Mouse (Mus musculus) neural tube, embryonic 12.5 days (tissue): ENCODE measurements around the gene Trim50. TPM values are rescaled to one million over a fixed set of nuclear protein-coding genes. Genes with fewer than 3 reads are reported as not detected.
A peak's percentile ranks its signal among the peaks of the same experiment; 100 is the strongest.

Experiments
- ATAC-seq: fragments of 200-750 bp; cut with Nextera tagmentation; 2 replicates; pipeline ENCODE4 v1.8.0; 2017; ENCODE audit warnings: low read depth, mild to moderate bottlenecking, moderate TSS enrichment, moderate library complexity; ENCODE audit not compliant: low FRiP score
- H3K27ac ChIP-seq: fragments of 300-500 bp; sonication (generic); 2 replicates; pipeline ENCODE4 v1.5.1; 2016
- H3K27me3 ChIP-seq: fragments of 300-500 bp; sonication (generic); replicated peaks from 2 replicates; pipeline ENCODE4 v1.6.1; 2016; ENCODE audit warnings: mild to moderate bottlenecking
- H3K36me3 ChIP-seq: fragments of 300-500 bp; sonication (generic); 2 replicates; pipeline ENCODE4 v1.6.1; 2016; ENCODE audit warnings: mild to moderate bottlenecking
- H3K4me1 ChIP-seq: fragments of 300-500 bp; sonication (generic); 2 replicates; pipeline ENCODE4 v1.6.1; 2016
- H3K4me2 ChIP-seq: fragments of 300-500 bp; sonication (generic); replicated peaks from 2 replicates; pipeline ENCODE4 v1.6.1; 2016; ENCODE audit warnings: mild to moderate bottlenecking
- H3K4me3 ChIP-seq: fragments of 300-500 bp; sonication (generic); 2 replicates; pipeline ENCODE4 v1.5.1; 2016
- H3K9ac ChIP-seq: fragments of 300-500 bp; sonication (generic); 2 replicates; pipeline ENCODE4 v1.6.1; 2016; ENCODE audit warnings: mild to moderate bottlenecking
- H3K9me3 ChIP-seq: fragments of 300-500 bp; sonication (generic); 2 replicates; pipeline ENCODE4 v1.6.1; 2016; ENCODE audit warnings: mild to moderate bottlenecking
- WGBS: fragments of 180-500 bp; shearing (Covaris S2); methylation state at CpG from one replicate; pipeline ENCODE4 v1.1.7; 2016; 5-methylcytosine and 5-hydroxymethylcytosine counted together
- microRNA-seq: library from miRNA; unstranded; fragments of <30 nt; microRNA quantifications from one replicate; pipeline ENCODE4, GENCODE M21; 2017
- polyA plus RNA-seq: library from polyadenylated mRNA; unstranded; fragments of >200 nt; fragmentation: Nextera tagmentation; extraction: Ambion mirVana; gene quantifications from 2 replicates; pipeline ENCODE4 v1.2.1, GENCODE M21; 2016

Trim50 gene
- polyA plus RNA-seq, 1 experiment from 2014 or later, result not detected

DNA sequence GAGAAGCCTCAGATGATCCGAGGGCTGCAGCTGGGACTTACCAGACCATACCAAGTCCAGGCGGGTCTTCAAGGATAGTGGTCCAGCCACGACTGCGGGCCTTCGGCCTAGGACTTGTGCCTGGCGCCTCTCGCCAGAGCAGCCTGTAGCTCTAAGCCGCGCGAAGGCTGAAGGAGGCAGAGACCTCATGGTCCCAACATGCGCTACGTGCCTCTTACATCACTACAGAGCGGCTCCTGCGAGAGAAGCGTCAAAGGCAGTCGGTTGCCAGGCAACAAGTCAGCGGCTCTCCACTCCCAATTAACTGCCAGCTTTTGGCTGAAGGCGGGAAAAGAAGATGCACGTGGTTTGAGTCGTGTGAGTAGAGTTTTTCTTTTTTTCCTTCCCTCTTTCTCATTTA is 51.5 kb downstream of the Trim50 start:
- WGBS, result 40% methylated on average over 20 of the region's 20 CpGs

DNA sequence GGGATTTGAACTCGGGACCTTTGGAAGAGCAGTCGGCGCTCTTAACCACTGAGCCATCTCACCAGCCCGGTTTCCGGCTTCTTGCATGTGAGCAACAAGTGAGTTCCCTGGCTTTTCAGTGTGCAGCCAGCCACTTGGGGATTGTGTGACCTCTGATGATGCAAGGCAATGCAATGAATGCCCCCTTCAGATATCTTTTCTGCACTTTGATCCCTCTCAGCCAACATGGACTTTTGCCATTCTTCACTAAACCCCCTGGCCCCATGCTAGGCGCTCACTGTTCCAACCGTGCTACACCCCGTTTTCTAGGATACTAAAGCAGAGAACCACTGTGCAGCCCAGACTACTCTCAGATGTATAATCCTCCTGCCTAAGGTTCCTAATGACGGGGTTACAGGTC is 52.3 kb downstream of the Trim50 start:
- Histone ChIP-seq H3K9ac (no peak overlapping the region), H3K4me2 (no peak overlapping the region), H3K27ac (no peak overlapping the region), H3K9me3 (peaks cover 2% of the 10 kb centered on the region; the same call in 1 of the 2 replicates), H3K27me3 (no peaks in the 10 kb centered on the region), H3K36me3 (peaks cover 15% of the 10 kb centered on the region), H3K4me3 (no peak overlapping the region), H3K4me1 (peaks cover 4% of the 10 kb centered on the region; the same call in 1 of the 2 replicates)
- no peak for ATAC-seq
- WGBS, result 87% methylated on average over 9 of the region's 9 CpGs

More for the DNA sequence above, 51.5 kb downstream of the Trim50 start:
- no peaks in the 10 kb centered on the region for H3K27me3 ChIP-seq
- peaks cover 4% of the 10 kb centered on the region; the same call in 1 of the 2 replicates for H3K4me1 ChIP-seq
- H3K9ac ChIP-seq, result no peak overlapping the region
- H3K4me2 ChIP-seq, result peak overlapping the region; percentile 22; the same call in 1 of the 2 replicates
- no peak for ATAC-seq
- H3K9me3 ChIP-seq, result peaks cover 2% of the 10 kb centered on the region; the same call in 1 of the 2 replicates
- H3K36me3 ChIP-seq, result peaks cover 7% of the 10 kb centered on the region
- no peak overlapping the region for H3K27ac ChIP-seq
- H3K4me3 ChIP-seq, result no peak overlapping the region

DNA sequence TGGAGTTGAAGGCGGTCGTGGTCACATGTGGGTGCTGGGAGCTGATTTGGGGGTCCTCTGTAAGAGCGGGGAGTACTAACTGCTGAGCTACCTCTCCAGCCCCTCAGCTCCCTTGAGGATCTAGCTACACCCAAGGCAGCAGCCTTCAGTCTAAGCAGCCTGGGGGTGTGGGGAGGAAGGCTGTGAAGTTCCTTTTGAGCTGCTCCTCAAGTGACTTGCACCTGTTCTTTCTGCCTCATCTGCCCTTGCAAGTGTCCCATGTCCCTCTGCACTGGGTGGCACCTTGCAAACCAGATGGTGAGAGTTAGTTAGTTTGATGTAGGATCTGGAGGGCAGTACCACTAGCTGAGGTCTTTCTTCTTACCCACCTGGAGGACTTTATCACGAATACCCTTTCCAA is 55.0 kb downstream of the Trim50 start:
- Histone ChIP-seq H3K27me3 (no peaks in the 10 kb centered on the region), H3K27ac (no peak overlapping the region), H3K4me1 (peaks cover 4% of the 10 kb centered on the region; the same call in 1 of the 2 replicates), H3K36me3 (peaks cover 35% of the 10 kb centered on the region), H3K4me2 (no peak overlapping the region), H3K4me3 (no peak overlapping the region), H3K9ac (no peak overlapping the region), H3K9me3 (no peaks in the 10 kb centered on the region)
- 92% methylated on average over 4 of the region's 4 CpGs for WGBS
- no peak for ATAC-seq

DNA sequence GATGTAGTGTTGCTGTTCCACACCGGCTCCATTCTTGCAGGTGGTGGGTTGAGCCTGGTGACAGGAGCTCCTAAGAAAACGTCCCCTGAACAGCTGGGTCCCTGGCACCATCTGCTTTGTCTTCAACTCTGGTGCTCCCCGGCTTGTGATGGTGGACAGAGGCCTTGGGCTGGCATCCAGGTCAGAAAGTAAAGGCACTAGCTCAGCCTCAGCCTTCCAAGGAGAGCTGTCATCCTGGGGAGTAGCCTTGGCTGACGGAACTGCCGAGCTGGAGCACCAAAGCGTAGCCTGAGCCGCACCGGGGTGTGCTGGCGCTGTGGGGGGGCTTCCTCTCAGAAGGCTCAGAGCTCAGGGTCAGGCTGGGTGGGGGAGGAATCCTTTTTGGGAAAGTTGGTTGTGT is 57.2 kb downstream of the Trim50 start:
- Histone ChIP-seq H3K27me3 (no peaks in the 10 kb centered on the region), H3K4me1 (no peaks in the 10 kb centered on the region), H3K27ac (no peak overlapping the region), H3K9ac (no peak overlapping the region), H3K9me3 (no peaks in the 10 kb centered on the region), H3K36me3 (peaks cover 55% of the 10 kb centered on the region), H3K4me2 (no peak overlapping the region), H3K4me3 (no peak overlapping the region)
- 91% methylated on average over 9 of the region's 9 CpGs for WGBS
- no peak for ATAC-seq

Small RNAs within 50 kb of the gene (microRNA-seq; reads per million reads assigned to microRNA genes)
- not detected for gene Mir7033

Other genes with a start within 250 kb of the Trim50 start
- 23.6 and 23.8 TPM in 2 replicates for gene Tbl2, start 203.6 kb upstream of the Trim50 start, polyA plus RNA-seq
- 50.1 and 50.2 TPM in 2 replicates for gene Bcl7b, start 185.0 kb upstream of the Trim50 start, polyA plus RNA-seq
- gene Baz1b, start 166.0 kb upstream of the Trim50 start, polyA plus RNA-seq, result 54.7 and 58.6 TPM in 2 replicates
- gene Fzd9, start 102.1 kb upstream of the Trim50 start, polyA plus RNA-seq, result 11.9 and 14.5 TPM in 2 replicates
- 0.32 TPM in 1 of 2 replicates, not detected in the other for gene Fkbp6, start 3.3 kb upstream of the Trim50 start, polyA plus RNA-seq
- gene Nsun5, start 16.7 kb downstream of the Trim50 start, polyA plus RNA-seq, result 34.5 and 36.3 TPM in 2 replicates
- 16.5 and 17.0 TPM in 2 replicates for gene Pom121, start 41.3 kb downstream of the Trim50 start, polyA plus RNA-seq
- gene Hip1, start 191.8 kb downstream of the Trim50 start, polyA plus RNA-seq, result 60.0 and 62.4 TPM in 2 replicates
- not detected in 2 replicates for gene Ccl26, start 210.3 kb downstream of the Trim50 start, polyA plus RNA-seq
- 1.4 and 1.6 TPM in 2 replicates for gene Ccl24, start 219.8 kb downstream of the Trim50 start, polyA plus RNA-seq